Mouse (Mus musculus) liver, adult 2 months (tissue): ENCODE measurements at regions not wholly inside any gene's neighbourhood (a gene's known extent, or its start where the extent isn't known, plus 50 kb on each side); places are given as distances from the start of the nearest gene placed in this dataset.

Experiments used
- CTCF ChIP-seq: fragments of 200-500 bp; IDR thresholded peaks from 2 replicates; pipeline ENCODE4 v1.5.1; 2011; ENCODE audit warnings: low read depth, low read length, control low read depth
- POLR2A ChIP-seq: fragments of 200-500 bp; IDR thresholded peaks from 2 replicates; pipeline ENCODE4 v1.6.1; 2011; ENCODE audit warnings: low read length, control low read depth; ENCODE audit not compliant: insufficient read depth; ENCODE audit errors: extremely low read depth

DNA sequence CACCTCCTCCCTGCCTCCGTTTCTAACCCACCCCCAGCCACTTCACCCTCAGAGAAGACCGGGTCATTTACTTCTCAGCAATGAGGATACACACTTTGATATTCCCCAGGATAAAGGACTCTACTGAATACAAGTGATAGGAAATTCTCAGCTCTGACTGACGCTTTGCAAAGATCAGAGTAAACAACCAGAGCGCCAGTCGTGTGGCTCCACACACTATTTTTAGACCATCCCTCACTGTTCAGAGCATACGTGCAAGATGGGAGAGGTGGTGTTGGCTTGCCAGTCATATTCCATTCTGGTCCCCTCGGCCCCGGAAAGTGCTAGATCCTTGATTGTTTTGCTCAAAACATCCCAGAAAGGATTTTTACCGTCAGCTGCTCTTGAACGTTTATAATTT lies 266.8 kb upstream of the Zfp637 start:
- TF ChIP-seq CTCF (no peak), POLR2A (no peak)
